Mouse (Mus musculus) midbrain, embryonic 11.5 days (tissue): ENCODE data around the gene Mpp4. TPM values are rescaled to one million over a fixed set of nuclear protein-coding genes. Genes with fewer than 3 reads are reported as not detected.

Experiments
- ATAC-seq: fragments of 200-750 bp; cut with Nextera tagmentation; 2 replicates; pipeline ENCODE4 v1.8.0; 2017; ENCODE audit warnings: moderate TSS enrichment, moderate library complexity; ENCODE audit not compliant: low FRiP score
- DNase-seq: peaks from one replicate; pipeline ENCODE4 v3.0.0; 2015; ENCODE audit warnings: low spot score; ENCODE audit errors: missing footprints
- H3K27ac ChIP-seq: fragments of 300-500 bp; sonication (generic); 2 replicates; pipeline ENCODE4 v1.5.1; 2014; ENCODE audit warnings: low read depth, low read length
- H3K27me3 ChIP-seq: fragments of 300-500 bp; sonication (generic); 2 replicates; pipeline ENCODE4 v1.6.1; 2014; ENCODE audit warnings: mild to moderate bottlenecking, low read length, moderate library complexity, mixed read lengths; ENCODE audit not compliant: control insufficient read depth, insufficient read depth
- H3K36me3 ChIP-seq: fragments of 300-500 bp; sonication (generic); 2 replicates; pipeline ENCODE4 v1.6.1; 2014; ENCODE audit warnings: mild to moderate bottlenecking, low read length, moderate library complexity, mixed read lengths; ENCODE audit not compliant: control insufficient read depth, insufficient read depth
- H3K4me1 ChIP-seq: fragments of 300-500 bp; sonication (generic); 2 replicates; pipeline ENCODE4 v1.6.1; 2014; ENCODE audit warnings: low read length; ENCODE audit not compliant: control insufficient read depth, insufficient read depth
- H3K4me2 ChIP-seq: fragments of 300-500 bp; sonication (generic); 2 replicates; pipeline ENCODE4 v1.6.1; 2014; ENCODE audit warnings: mild to moderate bottlenecking, moderate library complexity
- H3K4me3 ChIP-seq: fragments of 300-500 bp; sonication (generic); 2 replicates; pipeline ENCODE4 v1.5.1; 2014; ENCODE audit warnings: low read depth, low read length
- H3K9ac ChIP-seq: fragments of 300-500 bp; sonication (generic); 2 replicates; pipeline ENCODE4 v1.6.1; 2014; ENCODE audit warnings: low read length
- H3K9me3 ChIP-seq: fragments of 300-500 bp; sonication (generic); 2 replicates; pipeline ENCODE4 v1.6.1; 2016; ENCODE audit warnings: low read length; ENCODE audit not compliant: control insufficient read depth
- WGBS: fragments of 180-500 bp; shearing (Covaris S2); extraction: QIAGEN DNeasy Blood & Tissue Kit; methylation state at CpG from one replicate; pipeline ENCODE4 v1.1.7; 2014; 5-methylcytosine and 5-hydroxymethylcytosine counted together
- polyA plus RNA-seq: library from polyadenylated mRNA; unstranded; fragments of >200 nt; fragmentation: Nextera tagmentation; extraction: Ambion mirVana; gene quantifications from 2 replicates; pipeline ENCODE4 v1.2.1, GENCODE M21; 2014

The Mpp4 gene
- polyA plus RNA-seq, 1 experiment from 2014 or later = 0.20 TPM

DNA sequence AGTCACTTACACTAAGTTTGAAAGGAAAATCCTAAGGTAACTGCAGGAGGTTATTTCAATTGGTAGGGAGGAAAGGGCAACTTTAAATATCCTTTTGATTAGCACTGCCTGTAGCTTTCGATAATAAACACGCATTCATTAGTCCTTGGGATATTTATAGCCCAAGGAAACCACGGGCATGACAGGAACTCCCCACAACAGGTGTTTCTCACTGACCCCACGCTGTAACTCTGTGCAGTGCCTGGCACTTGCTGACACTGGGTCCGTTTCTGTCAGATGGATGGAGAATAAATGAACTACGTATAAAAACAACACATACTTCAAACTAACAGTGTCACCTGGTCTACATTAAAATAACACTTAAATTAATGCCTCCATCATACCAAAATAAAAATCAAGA, 31.8 kb upstream of the Mpp4 start:
- H3K27me3 ChIP-seq = no peaks in the 10 kb centered on the region
- H3K9me3 ChIP-seq = no peaks in the 10 kb centered on the region
- H3K4me1 ChIP-seq = no peaks in the 10 kb centered on the region
- 84% methylated on average over 6 of the region's 6 CpGs for WGBS
- no peak overlapping the region for H3K4me3 ChIP-seq
- no peak for ATAC-seq
- no peak overlapping the region for H3K27ac ChIP-seq
- H3K4me2 ChIP-seq = no peak overlapping the region
- H3K9ac ChIP-seq = no peak overlapping the region
- no peaks in the 10 kb centered on the region for H3K36me3 ChIP-seq
- DNase-seq = no peak

- Histone ChIP-seq H3K4me3 (no peak overlapping the region), H3K9me3 (no peaks in the 10 kb centered on the region), H3K36me3 (no peaks in the 10 kb centered on the region), H3K4me1 (no peaks in the 10 kb centered on the region), H3K4me2 (no peak overlapping the region), H3K27ac (no peak overlapping the region), H3K9ac (no peak overlapping the region), H3K27me3 (no peaks in the 10 kb centered on the region)
- DNase-seq = no peak
- no peak for ATAC-seq
- WGBS = 88% methylated on average over 5 of the region's 5 CpGs
Measured at GRCm38 (mm10) chr1:59187786-59188185, 24.6 kb upstream of the Mpp4 start.

DNA sequence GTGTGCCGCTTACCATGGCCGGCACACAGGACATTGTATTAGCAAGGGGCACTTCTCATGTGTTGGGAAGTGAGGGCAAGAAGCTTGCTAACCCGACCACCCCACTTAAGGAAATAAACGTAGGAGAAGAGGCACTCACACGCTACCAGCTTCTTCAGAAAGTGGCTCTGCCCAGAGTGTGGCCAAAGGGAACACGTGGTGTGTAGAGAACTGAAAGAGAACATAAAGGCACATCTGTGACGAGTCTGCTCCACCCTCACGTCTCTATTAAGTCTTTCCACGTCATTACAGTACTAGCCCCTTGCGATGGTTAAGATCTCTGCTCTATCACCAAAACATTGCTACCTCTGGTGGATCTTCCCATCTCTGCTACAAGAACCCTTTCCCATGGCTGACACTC, 23.1 kb upstream of the Mpp4 start:
- WGBS = 86% methylated on average over 10 of the region's 10 CpGs
- Histone ChIP-seq H3K27me3 (no peaks in the 10 kb centered on the region), H3K27ac (no peak overlapping the region), H3K36me3 (no peaks in the 10 kb centered on the region), H3K4me3 (no peak overlapping the region), H3K4me1 (no peaks in the 10 kb centered on the region), H3K4me2 (no peak overlapping the region), H3K9me3 (no peaks in the 10 kb centered on the region), H3K9ac (no peak overlapping the region)
- ATAC-seq (no peak), DNase-seq (no peak)

- Histone ChIP-seq H3K27ac (no peak overlapping the region), H3K9ac (no peak overlapping the region), H3K9me3 (no peaks in the 10 kb centered on the region), H3K36me3 (no peaks in the 10 kb centered on the region), H3K4me2 (no peak overlapping the region), H3K27me3 (no peaks in the 10 kb centered on the region), H3K4me1 (no peaks in the 10 kb centered on the region), H3K4me3 (no peak overlapping the region)
- DNase-seq = no peak
- no peak for ATAC-seq
- WGBS = 92% methylated on average over 9 of the region's 9 CpGs
Measured at GRCm38 (mm10) chr1:59185410-59185809, 22.2 kb upstream of the Mpp4 start.

GRCm38 (mm10) chr1:59183045-59183444, 19.9 kb upstream of the Mpp4 start:
- H3K27ac ChIP-seq = no peak overlapping the region
- H3K4me3 ChIP-seq = no peak overlapping the region
- ATAC-seq = no peak
- no peaks in the 10 kb centered on the region for H3K9me3 ChIP-seq
- no peaks in the 10 kb centered on the region for H3K4me1 ChIP-seq
- no peaks in the 10 kb centered on the region for H3K27me3 ChIP-seq
- no peak overlapping the region for H3K9ac ChIP-seq
- H3K36me3 ChIP-seq = no peaks in the 10 kb centered on the region
- WGBS = 91% methylated on average over 4 of the region's 4 CpGs
- DNase-seq = no peak
- H3K4me2 ChIP-seq = no peak overlapping the region

- Histone ChIP-seq H3K27ac (no peak overlapping the region), H3K4me1 (no peaks in the 10 kb centered on the region), H3K27me3 (no peaks in the 10 kb centered on the region), H3K36me3 (no peaks in the 10 kb centered on the region), H3K9ac (no peak overlapping the region), H3K4me2 (no peak overlapping the region), H3K9me3 (no peaks in the 10 kb centered on the region), H3K4me3 (no peak overlapping the region)
- WGBS = 94% methylated on average over 2 of the region's 2 CpGs
- DNase-seq = no peak
- no peak for ATAC-seq
Measured at GRCm38 (mm10) chr1:59182373-59182772, 19.2 kb upstream of the Mpp4 start.

- Histone ChIP-seq H3K36me3 (no peaks in the 10 kb centered on the region), H3K9me3 (no peaks in the 10 kb centered on the region), H3K27ac (no peak overlapping the region), H3K9ac (no peak overlapping the region), H3K27me3 (no peaks in the 10 kb centered on the region), H3K4me1 (no peaks in the 10 kb centered on the region), H3K4me2 (no peak overlapping the region), H3K4me3 (no peak overlapping the region)
- no peak for DNase-seq
- 92% methylated on average over 3 of the region's 3 CpGs for WGBS
- no peak for ATAC-seq
Measured at GRCm38 (mm10) chr1:59180003-59180402, 16.8 kb upstream of the Mpp4 start.

DNA sequence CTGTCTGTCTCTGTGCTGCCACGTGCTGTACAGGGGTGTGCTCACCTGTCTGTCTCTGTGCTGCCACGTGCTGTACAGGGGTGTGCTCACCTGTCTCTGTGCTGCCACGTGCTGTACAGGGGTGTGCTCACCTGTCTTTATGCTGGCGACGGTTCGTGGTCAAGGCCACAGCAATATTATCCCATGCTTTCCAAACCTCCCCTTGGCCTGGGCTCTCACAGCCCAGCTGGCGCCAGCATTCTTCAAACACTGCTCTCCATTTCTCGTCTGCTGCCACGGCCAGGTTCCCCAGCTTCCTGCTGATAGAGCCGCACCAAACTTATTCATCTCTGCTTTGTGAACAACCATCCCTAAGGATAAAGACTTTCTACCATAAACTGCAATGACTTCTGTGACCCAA, 15.2 kb upstream of the Mpp4 start:
- Histone ChIP-seq H3K4me2 (no peak overlapping the region), H3K36me3 (no peaks in the 10 kb centered on the region), H3K27me3 (no peaks in the 10 kb centered on the region), H3K9ac (no peak overlapping the region), H3K4me3 (no peak overlapping the region), H3K27ac (no peak overlapping the region), H3K4me1 (no peaks in the 10 kb centered on the region), H3K9me3 (no peaks in the 10 kb centered on the region)
- ATAC-seq (no peak), DNase-seq (no peak)
- 90% methylated on average over 10 of the region's 10 CpGs for WGBS

- Histone ChIP-seq H3K27me3 (no peaks in the 10 kb centered on the region), H3K9me3 (no peaks in the 10 kb centered on the region), H3K9ac (no peak overlapping the region), H3K4me1 (no peaks in the 10 kb centered on the region), H3K4me3 (no peak overlapping the region), H3K27ac (no peak overlapping the region), H3K36me3 (0 out of 2 replicates have a peak, but pooled peaks cover 2% of the 10 kb centered on the region), H3K4me2 (no peak overlapping the region)
- DNase-seq (peak; percentile 21), ATAC-seq (no peak)
- 84% methylated on average over 10 of the region's 10 CpGs for WGBS
Measured at GRCm38 (mm10) chr1:59174514-59175373, 11.6 kb upstream of the Mpp4 start.
